Mouse (Mus musculus) embryonic fibroblast, embryonic 13.5 days (primary cell): ENCODE data around the gene Btn1a1.

Source experiments
- CTCF ChIP-seq: IDR thresholded peaks from 2 replicates; pipeline ENCODE4 v1.5.1; 2011; ENCODE audit warnings: mild to moderate bottlenecking, control low read depth, low read length, moderate library complexity, borderline replicate concordance; ENCODE audit not compliant: insufficient read depth
- POLR2A ChIP-seq: IDR thresholded peaks from 2 replicates; pipeline ENCODE4 v1.6.1; 2011; ENCODE audit warnings: low read depth, mild to moderate bottlenecking, control low read depth, low read length, moderate library complexity

DNA sequence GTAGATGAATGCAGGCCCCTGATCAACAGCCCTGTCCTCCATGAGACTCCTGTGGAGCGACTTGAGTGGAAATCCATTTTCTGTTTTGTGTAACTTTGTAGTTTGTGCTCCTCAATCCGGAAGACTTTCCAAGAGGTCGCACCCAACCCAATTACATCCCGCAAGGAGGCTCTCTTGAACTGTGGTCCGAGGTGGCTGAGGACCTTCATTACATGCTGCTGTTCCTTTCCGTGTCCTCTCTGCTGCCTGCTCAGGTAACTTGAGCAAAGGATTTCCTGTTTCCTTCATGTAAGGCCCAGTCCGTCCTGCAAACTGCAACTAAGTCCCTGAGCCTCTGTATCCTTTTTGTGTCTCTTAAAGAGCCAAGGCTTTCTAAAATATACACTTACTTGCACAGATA, 31.3 kb downstream of the Btn1a1 start:
- TF ChIP-seq POLR2A (no peak), CTCF (no peak)
